Mouse (Mus musculus) gastrocnemius, adult 2 months (tissue): ENCODE measurements around the gene Slco4a1. TPM values are rescaled to one million over a fixed set of nuclear protein-coding genes. Genes with fewer than 3 reads are reported as not detected.

Source experiments
- DNase-seq: peaks from one replicate; pipeline ENCODE4 v3.0.0; 2022
- H3K27ac ChIP-seq: fragments of 200-600 bp; 2 replicates; pipeline ENCODE4 v1.8.1; 2022; ENCODE audit warnings: mild to moderate bottlenecking
- H3K4me3 ChIP-seq: fragments of 200-600 bp; 2 replicates; pipeline ENCODE4 v1.8.1; 2022; ENCODE audit warnings: mild to moderate bottlenecking, moderate library complexity
- CTCF ChIP-seq: fragments of 200-600 bp; IDR thresholded peaks from 2 replicates; pipeline ENCODE4 v1.8.1; 2022; ENCODE audit warnings: antibody characterized with exemption, mild to moderate bottlenecking, moderate library complexity
- intact Hi-C: fragments of 180-260 bp; cut with DNase I; formaldehyde crosslinking; loops from one replicate; pipeline ENCODE4 v1.15.1; 2025
- total RNA-seq, 2 experiments: library from RNA; stranded (reverse); gene quantifications; 2 replicates each; pipeline ENCODE4 v1.2.3; 2021

Slco4a1 gene
- total RNA-seq, 2 experiments from 2014 or later, result 0.15 TPM; not detected in 1

- no peak for DNase-seq
- intact Hi-C loops, result no loop called here
- no peak for TF ChIP-seq CTCF
- Histone ChIP-seq H3K4me3 (peak overlapping the region; percentile 76), H3K27ac (no peak overlapping the region)
Measured at GRCm38 (mm10) chr2:180456705-180457104, 660 bp downstream of the Slco4a1 start.

- intact Hi-C loops, result no loop called here
- TF ChIP-seq CTCF, result no peak
- H3K4me3 ChIP-seq, result no peak overlapping the region
- DNase-seq, result no peak
- H3K27ac ChIP-seq, result no peak overlapping the region
Measured at GRCm38 (mm10) chr2:180457680-180458079, 1.6 kb downstream of the Slco4a1 start.

GRCm38 (mm10) chr2:180459437-180459836, 3.4 kb downstream of the Slco4a1 start:
- TF ChIP-seq CTCF, result no peak
- H3K27ac ChIP-seq, result no peak overlapping the region
- intact Hi-C loops, result no loop called here
- no peak for DNase-seq
- no peak overlapping the region for H3K4me3 ChIP-seq

GRCm38 (mm10) chr2:180460801-180461200, 4.8 kb downstream of the Slco4a1 start:
- TF ChIP-seq CTCF, result no peak
- no peak overlapping the region for H3K4me3 ChIP-seq
- H3K27ac ChIP-seq, result no peak overlapping the region
- intact Hi-C loops, result no loop called here
- no peak for DNase-seq

GRCm38 (mm10) chr2:180462593-180462992, 6.5 kb downstream of the Slco4a1 start:
- H3K27ac ChIP-seq, result no peak overlapping the region
- no peak for DNase-seq
- no peak for TF ChIP-seq CTCF
- no peak overlapping the region for H3K4me3 ChIP-seq
- intact Hi-C loops, result no loop called here

GRCm38 (mm10) chr2:180466505-180466904, 10.5 kb downstream of the Slco4a1 start:
- intact Hi-C loops, result no loop called here
- Histone ChIP-seq H3K27ac (no peak overlapping the region), H3K4me3 (no peak overlapping the region)
- no peak for TF ChIP-seq CTCF
- no peak for DNase-seq

GRCm38 (mm10) chr2:180468871-180469270, 12.8 kb downstream of the Slco4a1 start:
- TF ChIP-seq CTCF, result no peak
- no peak for DNase-seq
- Histone ChIP-seq H3K27ac (no peak overlapping the region), H3K4me3 (no peak overlapping the region)
- intact Hi-C loops, result no loop called here

GRCm38 (mm10) chr2:180469768-180470167, 13.7 kb downstream of the Slco4a1 start:
- peak; percentile 8; the same call in 1 of the 2 replicates for TF ChIP-seq CTCF
- Histone ChIP-seq H3K27ac (no peak overlapping the region), H3K4me3 (no peak overlapping the region)
- intact Hi-C loops, result loop anchor here (5.0 kb wide), 1 partner anchor 93 kb away; no protein-coding TSS in a partner anchor
- DNase-seq, result peak; percentile 36

GRCm38 (mm10) chr2:180472306-180473079, 16.4 kb downstream of the Slco4a1 start:
- peak; percentile 70 for TF ChIP-seq CTCF
- Histone ChIP-seq H3K27ac (no peak overlapping the region), H3K4me3 (no peak overlapping the region)
- intact Hi-C loops, result loop anchor here (1.0 to 5.0 kb wide), 2 partner anchors 90 to 106 kb away; no protein-coding TSS in a partner anchor
- DNase-seq, result peak; percentile 50

GRCm38 (mm10) chr2:180473080-180473440, 17.0 kb downstream of the Slco4a1 start:
- intact Hi-C loops, result loop anchor here (1.0 to 5.0 kb wide), 2 partner anchors 89 to 105 kb away; no protein-coding TSS in a partner anchor

GRCm38 (mm10) chr2:180474864-180475263, 18.8 kb downstream of the Slco4a1 start:
- DNase-seq, result no peak
- Histone ChIP-seq H3K4me3 (no peak overlapping the region), H3K27ac (no peak overlapping the region)
- intact Hi-C loops, result loop anchor here (5.0 kb wide), 1 partner anchor 87 kb away; no protein-coding TSS in a partner anchor
- no peak for TF ChIP-seq CTCF

More at GRCm38 (mm10) chr2:180473080-180473440, 17.0 kb downstream of the Slco4a1 start:
- no peak overlapping the region for H3K27ac ChIP-seq
- no peak for DNase-seq
- H3K4me3 ChIP-seq, result no peak overlapping the region
- TF ChIP-seq CTCF, result peak; percentile 44; the same call in 1 of the 2 replicates

GRCm38 (mm10) chr2:180482274-180482673, 26.2 kb downstream of the Slco4a1 start:
- DNase-seq, result no peak
- no peak for TF ChIP-seq CTCF
- H3K27ac ChIP-seq, result no peak overlapping the region
- no peak overlapping the region for H3K4me3 ChIP-seq
- intact Hi-C loops, result no loop called here

GRCm38 (mm10) chr2:180484882-180485281, 28.8 kb downstream of the Slco4a1 start:
- no peak for TF ChIP-seq CTCF
- intact Hi-C loops, result no loop called here
- Histone ChIP-seq H3K4me3 (no peak overlapping the region), H3K27ac (no peak overlapping the region)
- no peak for DNase-seq

GRCm38 (mm10) chr2:180485306-180485705, 29.3 kb downstream of the Slco4a1 start:
- Histone ChIP-seq H3K4me3 (no peak overlapping the region), H3K27ac (no peak overlapping the region)
- no peak for TF ChIP-seq CTCF
- DNase-seq, result no peak
- intact Hi-C loops, result no loop called here
